Comparison of ENCODE assay signal across 7 mouse cellular contexts in genomic region chr4:152007481-152008147, GRCm38 (mm10). TPM values are rescaled to one million over a fixed set of nuclear protein-coding genes. Genes with fewer than 3 reads are reported as not detected.
DNase-seq lines count a peak whose midpoint lies in the region; ATAC-seq and TF ChIP-seq lines count a peak whose summit lies in the region.

No protein-coding gene starts in this region.

- H3K27ac ChIP-seq in ES-E14 (ENCODE audit: insufficient read depth, low read depth, low read length, poor library complexity, severe bottlenecking), result peak overlapping the region; percentile 53
- H3K27ac ChIP-seq in heart, embryonic 14.5 days (replicated peaks in 1 of 2; ENCODE audit: control insufficient read depth in 1 of 2, insufficient read depth in 1 of 2, low read depth in 2 of 2, low read length in 2 of 2), result peak overlapping the region; percentile 96 to 97
- no peak overlapping the region for H3K27ac ChIP-seq in midbrain, embryonic 13.5 days

- DNase-seq in ES-E14 (ENCODE audit: low read depth, low spot score), result no peak
- DNase-seq in R1 (ENCODE audit: low read depth, low spot score), result peak; percentile 70
- peak; percentile 70 for DNase-seq in kidney, postnatal 14 days

- H3K27me3 ChIP-seq in heart, embryonic 14.5 days (ENCODE audit: control insufficient read depth, insufficient read depth, low read length), result no peaks in the 10 kb centered on the region
- peaks cover 49% of the 10 kb centered on the region for H3K27me3 ChIP-seq in midbrain, embryonic 13.5 days

- no peaks in the 10 kb centered on the region for H3K9me3 ChIP-seq in ES-E14 (ENCODE audit: control insufficient read depth, insufficient read depth, low read depth, low read length)
- no peaks in the 10 kb centered on the region for H3K9me3 ChIP-seq in heart, embryonic 14.5 days (ENCODE audit: control insufficient read depth, low read length)
- H3K9me3 ChIP-seq in midbrain, embryonic 13.5 days, result no peaks in the 10 kb centered on the region

- peaks cover 0 to 21% of the 10 kb centered on the region in 2 experiments; a peak in 3 of 4 replicates for H3K4me1 ChIP-seq in ES-E14 (ENCODE audit: control insufficient read depth in 2 of 2, insufficient read depth in 2 of 2, low read length in 2 of 2, poor library complexity in 1 of 2)
- peaks cover 31 to 38% of the 10 kb centered on the region in 2 experiments for H3K4me1 ChIP-seq in heart, embryonic 14.5 days (ENCODE audit: control insufficient read depth in 2 of 2, insufficient read depth in 2 of 2, low read length in 2 of 2)
- peaks cover 44% of the 10 kb centered on the region for H3K4me1 ChIP-seq in midbrain, embryonic 13.5 days (replicated peaks)

- WGBS in heart, embryonic 14.5 days, result 7% methylated on average over 8 of the region's 8 CpGs
- WGBS in midbrain, embryonic 13.5 days, result 5% methylated on average over 8 of the region's 8 CpGs

- peak overlapping the region; percentile 78 for H3K4me2 ChIP-seq in heart, embryonic 14.5 days (ENCODE audit: low read length)
- peak overlapping the region; percentile 100 for H3K4me2 ChIP-seq in midbrain, embryonic 13.5 days (replicated peaks)

- 0 out of 2 replicates have a peak overlapping the region, but pooled peaks have one; percentile 17 for H3K9ac ChIP-seq in ES-E14 (ENCODE audit: insufficient read depth, low read depth, low read length, poor library complexity, severe bottlenecking)
- H3K9ac ChIP-seq in heart, embryonic 14.5 days (ENCODE audit: low read length), result peak overlapping the region; percentile 91
- H3K9ac ChIP-seq in midbrain, embryonic 13.5 days (replicated peaks), result peak overlapping the region; percentile 23; the same call in 1 of the 2 replicates

- no peak; the same call in 1 of the 2 replicates for ATAC-seq in heart, embryonic 14.5 days (ENCODE audit: insufficient number of reproducible peaks, insufficient read depth, low FRiP score, low read depth)
- no peak for ATAC-seq in midbrain, embryonic 13.5 days
- ATAC-seq in erythroid progenitor cell, adult 5-6 weeks (replicated peaks; ENCODE audit: low FRiP score, poor library complexity, severe bottlenecking), result no peak
- no peak for ATAC-seq in CD4-positive, CD25-positive, alpha-beta regulatory T cell, adult 4 months

- in situ Hi-C loops in ES-E14 (cut with MboI; ENCODE audit: low sequenced_read_pairs in 2 of 2, unreplicated experiment in 2 of 2), result no loop called here

- H3K4me3 ChIP-seq in ES-E14 (ENCODE audit: insufficient read depth in 1 of 2, low read depth in 1 of 2, low read length in 2 of 2, poor library complexity in 1 of 2, severe bottlenecking in 1 of 2), result peak overlapping the region; percentile 86 to 88; a peak in 2 of 4 replicates
- H3K4me3 ChIP-seq in heart, embryonic 14.5 days (ENCODE audit: control insufficient read depth in 1 of 2, insufficient read depth in 1 of 2, low read depth in 1 of 2, low read length in 2 of 2), result peak overlapping the region; percentile 69 to 91
- H3K4me3 ChIP-seq in midbrain, embryonic 13.5 days (replicated peaks), result peak overlapping the region; percentile 62

- H3K36me3 ChIP-seq in ES-E14 (ENCODE audit: control insufficient read depth, insufficient read depth, low read length, poor library complexity, severe bottlenecking), result peaks cover 17% of the 10 kb centered on the region; the same call in 1 of the 2 replicates
- peaks cover 7% of the 10 kb centered on the region for H3K36me3 ChIP-seq in heart, embryonic 14.5 days (ENCODE audit: control insufficient read depth, insufficient read depth, low read length)
- no peaks in the 10 kb centered on the region for H3K36me3 ChIP-seq in midbrain, embryonic 13.5 days

TF ChIP-seq in ES-E14, 5 proteins besides CTCF, POLR2A, EP300 and RAD21:
- no peak for TF ChIP-seq HCFC1 (IDR thresholded peaks at IDR 0.05; ENCODE audit: borderline replicate concordance, insufficient read depth, low read length)
- TF ChIP-seq CHD2 (IDR thresholded peaks at IDR 0.05; ENCODE audit: low read depth, low read length), result no peak
- no peak for TF ChIP-seq ZNF384 (IDR thresholded peaks at IDR 0.05; ENCODE audit: low read depth, low read length)
- no peak for TF ChIP-seq MAFK (IDR thresholded peaks at IDR 0.05; ENCODE audit: insufficient read depth, low read depth, low read length)
- no peak for TF ChIP-seq ZC3H11A (IDR thresholded peaks at IDR 0.05; ENCODE audit: borderline replicate concordance, low read depth, low read length)

RNA-seq across cellular contexts. Expression of gene Klhl21, which starts 1.0 kb away (rescaled TPM):
- total RNA-seq in ES-E14 (2012; rRNA removed), result 19.7 and 21.0 TPM in 2 replicates
- 17.8 and 19.3 TPM in 2 replicates for polyA plus RNA-seq in heart, embryonic 14.5 days (2014; fragmentation: Nextera tagmentation; extraction: Ambion mirVana)
- polyA plus RNA-seq in midbrain, embryonic 13.5 days (2015; fragmentation: Nextera tagmentation; extraction: Ambion mirVana), result 2.0 and 3.0 TPM in 2 replicates
- total RNA-seq in erythroid progenitor cell, adult 5-6 weeks (2015; ENCODE audit: low replicate concordance), result 1.3 and 2.9 TPM in 2 replicates
- total RNA-seq in erythroid progenitor cell, adult 5-6 weeks (2017; ENCODE audit: low replicate concordance), result 0.91 and 1.0 TPM in 2 replicates
- 1 to 10 TPM; 4.0 to 4.4 TPM for polyA plus RNA-seq in CD4-positive, CD25-positive, alpha-beta regulatory T cell, adult 4 months (2017; shearing (Covaris generic))

RNA-seq across cellular contexts. Expression of gene Phf13, which starts 11.6 kb away (rescaled TPM):
- 22.2 and 29.2 TPM in 2 replicates for total RNA-seq in ES-E14 (2012; rRNA removed)
- polyA plus RNA-seq in heart, embryonic 14.5 days (2014; fragmentation: Nextera tagmentation; extraction: Ambion mirVana), result 14.6 and 14.8 TPM in 2 replicates
- 17.5 and 17.7 TPM in 2 replicates for polyA plus RNA-seq in midbrain, embryonic 13.5 days (2015; fragmentation: Nextera tagmentation; extraction: Ambion mirVana)
- 2.5 and 2.9 TPM in 2 replicates for total RNA-seq in erythroid progenitor cell, adult 5-6 weeks (2015; ENCODE audit: low replicate concordance)
- total RNA-seq in erythroid progenitor cell, adult 5-6 weeks (2017; ENCODE audit: low replicate concordance), result 0.83 and 4.6 TPM in 2 replicates
- 1 to 10 TPM; 1.8 to 5.0 TPM for polyA plus RNA-seq in CD4-positive, CD25-positive, alpha-beta regulatory T cell, adult 4 months (2017; shearing (Covaris generic))

RNA-seq across cellular contexts. Expression of gene Thap3, which starts 18.8 kb away (rescaled TPM):
- 7.6 and 12.5 TPM in 2 replicates for total RNA-seq in ES-E14 (2012; rRNA removed)
- polyA plus RNA-seq in heart, embryonic 14.5 days (2014; fragmentation: Nextera tagmentation; extraction: Ambion mirVana), result 24.0 and 26.5 TPM in 2 replicates
- polyA plus RNA-seq in midbrain, embryonic 13.5 days (2015; fragmentation: Nextera tagmentation; extraction: Ambion mirVana), result 34.7 and 38.0 TPM in 2 replicates
- 6.8 TPM in 1 of 2 replicates, not detected in the other for total RNA-seq in erythroid progenitor cell, adult 5-6 weeks (2015; ENCODE audit: low replicate concordance)
- 4.0 TPM in 1 of 2 replicates, not detected in the other for total RNA-seq in erythroid progenitor cell, adult 5-6 weeks (2017; ENCODE audit: low replicate concordance)
- 100 to 1,000 TPM; 126 to 167 TPM for polyA plus RNA-seq in CD4-positive, CD25-positive, alpha-beta regulatory T cell, adult 4 months (2017; shearing (Covaris generic))

RNA-seq across cellular contexts. Expression of gene Zbtb48, which starts 19.9 kb away (rescaled TPM):
- total RNA-seq in ES-E14 (2012; rRNA removed), result 18.7 and 31.7 TPM in 2 replicates
- polyA plus RNA-seq in heart, embryonic 14.5 days (2014; fragmentation: Nextera tagmentation; extraction: Ambion mirVana), result 11.5 and 15.8 TPM in 2 replicates
- polyA plus RNA-seq in midbrain, embryonic 13.5 days (2015; fragmentation: Nextera tagmentation; extraction: Ambion mirVana), result 17.9 and 26.3 TPM in 2 replicates
- total RNA-seq in erythroid progenitor cell, adult 5-6 weeks (2015; ENCODE audit: low replicate concordance), result 5.4 TPM in 1 of 2 replicates, not detected in the other
- 2.7 and 4.2 TPM in 2 replicates for total RNA-seq in erythroid progenitor cell, adult 5-6 weeks (2017; ENCODE audit: low replicate concordance)
- polyA plus RNA-seq in CD4-positive, CD25-positive, alpha-beta regulatory T cell, adult 4 months (2017; shearing (Covaris generic)), result 10 to 100 TPM; 19.9 to 26.7 TPM

RNA-seq across cellular contexts. Expression of gene Tas1r1, which starts 30.8 kb away (rescaled TPM):
- 1.9 and 3.0 TPM in 2 replicates for total RNA-seq in ES-E14 (2012; rRNA removed)
- polyA plus RNA-seq in heart, embryonic 14.5 days (2014; fragmentation: Nextera tagmentation; extraction: Ambion mirVana), result 0.09 and 0.20 TPM in 2 replicates
- polyA plus RNA-seq in midbrain, embryonic 13.5 days (2015; fragmentation: Nextera tagmentation; extraction: Ambion mirVana), result 0.86 and 1.4 TPM in 2 replicates
- total RNA-seq in erythroid progenitor cell, adult 5-6 weeks (2015; ENCODE audit: low replicate concordance), result not detected in 2 replicates
- not detected in 2 replicates for total RNA-seq in erythroid progenitor cell, adult 5-6 weeks (2017; ENCODE audit: low replicate concordance)
- polyA plus RNA-seq in CD4-positive, CD25-positive, alpha-beta regulatory T cell, adult 4 months (2017; shearing (Covaris generic)), result not detected

Comparison
In these comparisons a context has a peak if more than half of its experiments do, and no peak if none do; other contexts are left out.
1. H3K9ac ChIP-seq: peak in every context shown above with its lines; median percentile 91 in heart, embryonic 14.5 days; 23 in midbrain, embryonic 13.5 days; 17 in ES-E14.